Mouse (Mus musculus) adrenal gland, postnatal 10 days (tissue): ENCODE data around the gene Clstn2. TPM values are rescaled to one million over a fixed set of nuclear protein-coding genes. Genes with fewer than 3 reads are reported as not detected.
A peak's percentile ranks its signal among the peaks of the same experiment; 100 is the strongest.

Source experiments
- DNase-seq: peaks from one replicate; pipeline ENCODE4 v3.0.0; 2021; ENCODE audit warnings: mixed read lengths
- total RNA-seq, 2 experiments: library from RNA; stranded (reverse); gene quantifications; 2 replicates each; pipeline ENCODE4 v1.2.3; 2021

The Clstn2 gene
- total RNA-seq, 2 experiments from 2014 or later: 3.4 to 3.8 TPM

DNA sequence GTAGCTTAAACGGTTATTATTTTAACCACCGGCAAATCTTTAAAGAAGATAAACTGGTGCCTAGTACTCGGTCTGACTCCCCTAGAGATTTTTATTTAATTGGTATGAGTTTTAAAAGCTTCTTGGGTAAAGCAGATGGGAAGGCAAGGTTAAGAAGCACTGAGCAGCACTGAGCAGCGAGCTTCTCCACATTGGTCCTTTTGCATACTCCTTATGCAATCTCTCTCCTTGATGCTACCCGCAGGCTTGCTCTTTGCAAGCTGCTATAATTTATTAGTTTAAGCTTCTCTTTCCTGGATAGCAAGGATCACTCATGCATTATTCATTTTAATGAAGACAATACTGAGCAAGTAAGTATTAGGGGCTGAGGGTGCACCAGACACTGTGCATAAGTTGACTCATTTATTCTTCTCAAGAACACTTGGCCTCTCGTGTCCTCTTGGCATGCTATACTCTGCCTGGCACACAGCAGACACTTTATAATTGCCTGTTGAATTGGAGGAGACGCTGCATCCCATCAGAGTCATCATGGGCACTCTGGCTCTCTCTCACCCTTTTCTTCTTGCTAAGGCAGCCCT is 561.9 kb downstream of the Clstn2 start:
- DNase-seq: no peak

GRCm38 (mm10) chr9:97460452-97460851 is 572.5 kb downstream of the Clstn2 start:
- DNase-seq: no peak

DNA sequence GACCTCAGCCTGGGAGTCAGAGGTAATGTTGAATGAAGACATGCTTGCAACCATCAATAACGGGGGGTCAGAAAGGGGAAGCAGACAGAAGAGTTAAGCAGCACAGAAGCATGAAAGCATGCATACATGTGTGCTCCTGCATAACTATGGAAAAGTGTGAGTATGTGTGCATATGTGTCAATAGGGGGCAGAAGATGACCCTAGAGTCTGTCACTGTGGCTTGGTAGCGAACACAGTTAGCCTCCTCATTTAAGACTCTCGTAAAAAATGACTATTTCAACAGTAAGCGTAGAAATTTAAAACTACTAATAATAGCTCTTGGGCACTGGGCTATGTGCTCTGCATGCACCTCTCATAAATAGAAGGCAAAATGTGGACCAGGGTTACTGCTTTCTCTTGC is 573.2 kb downstream of the Clstn2 start:
- DNase-seq: no peak

DNA sequence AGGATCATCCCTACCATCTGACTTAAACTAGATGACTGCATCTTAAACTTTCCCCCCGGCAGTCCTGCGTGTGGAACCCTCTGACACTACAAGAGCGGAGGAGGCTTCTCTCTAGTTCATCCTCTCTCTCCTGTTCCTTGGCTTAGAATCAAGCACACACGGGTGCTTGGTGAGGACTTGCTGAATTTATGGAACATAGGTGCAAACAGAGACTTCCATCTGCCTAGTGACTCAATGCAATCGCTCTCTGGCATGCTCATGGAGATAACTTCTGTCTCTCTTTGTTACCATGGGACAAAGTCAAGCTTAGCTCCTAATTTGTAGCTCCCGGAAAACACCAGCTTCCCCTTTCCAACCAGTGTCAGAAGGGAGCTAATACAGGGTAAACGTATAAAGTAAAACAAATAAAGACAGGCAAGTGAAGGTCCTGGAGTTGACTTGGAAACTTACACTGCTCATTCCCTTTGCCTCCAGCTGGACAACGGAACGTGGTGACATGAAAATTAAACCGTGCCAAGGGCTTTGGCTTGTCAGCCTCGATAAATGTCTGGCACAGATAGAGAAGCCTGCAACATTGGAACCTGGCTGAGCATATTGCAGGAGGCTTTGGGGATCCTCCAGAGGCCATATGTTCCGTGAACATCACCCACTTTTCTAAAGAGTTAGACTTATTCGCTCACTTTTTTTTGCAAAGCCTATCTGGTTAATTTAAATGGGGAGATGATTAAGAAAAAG is 583.5 kb downstream of the Clstn2 start:
- peak; percentile 45 for DNase-seq

GRCm38 (mm10) chr9:97439872-97440636 is 592.9 kb downstream of the Clstn2 start:
- no peak for DNase-seq

DNA sequence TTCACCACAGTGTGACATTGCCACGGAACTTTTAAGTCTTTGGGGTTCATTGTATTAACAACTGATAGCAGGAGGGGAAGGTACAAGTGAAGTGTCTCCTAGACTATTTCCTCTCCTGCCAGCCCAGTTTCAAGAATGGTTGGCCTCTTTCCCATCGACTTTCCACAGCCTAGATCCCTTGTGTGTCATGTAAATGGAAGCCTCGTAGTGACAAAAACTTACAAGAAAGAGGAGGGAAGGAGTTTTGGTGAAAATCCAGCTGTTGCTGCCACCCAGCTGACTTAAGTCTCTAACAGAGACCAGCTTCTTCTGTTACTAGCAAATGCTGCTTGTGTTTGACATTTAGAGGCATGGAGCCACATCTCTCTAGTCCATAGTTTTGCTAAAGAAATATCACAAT is 598.3 kb downstream of the Clstn2 start:
- DNase-seq: peak; percentile 7

- no peak for DNase-seq
Observed at GRCm38 (mm10) chr9:97429885-97430449, 603.0 kb downstream of the Clstn2 start.

GRCm38 (mm10) chr9:97428127-97428526 is 604.9 kb downstream of the Clstn2 start:
- DNase-seq: no peak

DNA sequence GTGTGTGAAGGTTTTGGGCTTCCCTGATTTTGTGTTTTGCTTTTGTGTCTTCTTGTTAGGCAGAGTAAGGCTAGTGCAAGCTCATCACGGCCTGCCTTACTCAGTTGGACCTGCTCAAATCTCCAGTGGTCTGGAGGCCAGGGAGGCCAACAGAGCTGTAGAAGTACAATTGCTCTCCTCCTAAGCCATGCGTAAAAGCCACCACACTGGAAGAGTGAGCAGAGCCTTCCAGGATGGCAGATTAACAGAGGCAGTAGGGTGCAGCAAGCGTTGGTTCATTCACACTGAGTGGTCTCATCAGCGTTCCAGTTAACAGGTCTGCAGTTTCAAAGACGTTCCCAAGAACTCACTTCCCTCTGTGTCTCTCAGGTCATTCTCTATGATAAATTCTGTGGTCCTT is 612.1 kb downstream of the Clstn2 start:
- no peak for DNase-seq

- DNase-seq: no peak
Observed at GRCm38 (mm10) chr9:97414876-97415668, 617.9 kb downstream of the Clstn2 start.

DNA sequence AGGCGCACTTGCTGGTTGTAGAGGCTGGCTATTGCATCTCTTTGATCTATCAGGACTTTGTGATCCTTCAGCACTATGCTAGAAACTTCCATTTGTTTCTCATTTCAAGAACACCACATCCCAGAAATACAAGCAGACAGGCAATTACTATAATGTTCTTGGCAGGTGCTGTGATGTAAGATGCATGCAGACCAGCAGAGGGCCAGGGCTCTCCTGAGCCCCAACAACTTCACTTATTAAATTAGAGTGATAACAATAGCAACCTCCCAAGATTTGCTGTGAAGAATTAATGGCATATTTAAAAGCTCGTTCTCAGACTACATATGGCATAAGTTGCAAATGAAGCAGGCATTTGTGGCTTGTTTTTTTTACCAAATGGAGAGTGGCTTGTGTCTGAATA is 624.8 kb downstream of the Clstn2 start:
- DNase-seq: no peak
